ENCODE assay signal across 8 mouse cellular contexts in the genomic region with DNA sequence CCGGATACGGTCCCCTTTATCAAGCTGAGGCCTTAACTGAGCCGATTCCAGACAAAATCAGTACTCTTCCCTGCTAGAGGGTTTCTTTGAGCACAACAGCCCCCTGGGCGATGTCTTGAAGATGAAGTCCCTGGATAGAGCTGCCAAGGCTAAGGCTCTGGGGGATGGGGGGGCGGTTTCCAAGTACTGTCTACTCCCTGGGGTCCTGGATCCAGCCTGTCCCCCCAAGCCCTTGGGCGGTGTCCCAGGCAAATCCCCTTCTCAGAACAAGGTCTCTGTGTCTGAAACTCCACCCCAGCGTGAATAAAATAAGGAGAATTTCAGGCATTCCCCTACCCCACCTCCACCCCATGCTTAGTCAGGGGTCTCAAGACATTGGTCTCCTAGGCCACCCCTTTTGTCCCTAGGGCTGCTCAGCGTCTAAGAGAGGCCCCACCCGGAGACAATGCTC. TPM values are rescaled to one million over a fixed set of nuclear protein-coding genes. Genes with fewer than 3 reads are reported as not detected.
DNase-seq lines count a peak whose midpoint lies in the region; ATAC-seq lines count a peak whose summit lies in the region.

No protein-coding gene starts in this region.

- WGBS in embryonic facial prominence, embryonic 10.5 days, result 2% methylated on average over 9 of the region's 9 CpGs
- WGBS in hindbrain, embryonic 15.5 days, result 0% methylated on average over 9 of the region's 9 CpGs
- 1% methylated on average over 9 of the region's 9 CpGs for WGBS in midbrain, embryonic 15.5 days

- H3K9me3 ChIP-seq in embryonic facial prominence, embryonic 10.5 days, result no peaks in the 10 kb centered on the region
- no peaks in the 10 kb centered on the region for H3K9me3 ChIP-seq in hindbrain, embryonic 15.5 days
- no peaks in the 10 kb centered on the region for H3K9me3 ChIP-seq in midbrain, embryonic 15.5 days

- 0 out of 2 replicates have a peak, but pooled peaks have one; percentile 1 for ATAC-seq in hindbrain, embryonic 15.5 days (ENCODE audit: low FRiP score, low read depth)
- peak; percentile 19 for ATAC-seq in midbrain, embryonic 15.5 days (replicated peaks)
- no peak for ATAC-seq in megakaryocyte progenitor cell, adult 5-6 weeks (replicated peaks; ENCODE audit: poor library complexity)

- H3K9ac ChIP-seq in hindbrain, embryonic 15.5 days, result peak overlapping the region; percentile 94
- peak overlapping the region; percentile 94 for H3K9ac ChIP-seq in midbrain, embryonic 15.5 days

- peak overlapping the region; percentile 64 for H3K4me2 ChIP-seq in hindbrain, embryonic 15.5 days
- peak overlapping the region; percentile 86 for H3K4me2 ChIP-seq in midbrain, embryonic 15.5 days

- DNase-seq in left cerebral cortex, postnatal 4 days, result peak; percentile 59
- DNase-seq in left cerebral cortex, postnatal 36 days (ENCODE audit: low spot score in 2 of 2), result no peak
- peak; percentile 77 for DNase-seq in Muller cell, postnatal 12 days (ENCODE audit: inconsistent ontology term)
- peak; percentile 54 for DNase-seq in embryonic facial prominence, embryonic 10.5 days (ENCODE audit: low spot score)
- DNase-seq in adrenal gland, adult 18-20 months (ENCODE audit: low spot score in 2 of 2), result no peak

- peaks cover 52% of the 10 kb centered on the region for H3K4me1 ChIP-seq in embryonic facial prominence, embryonic 10.5 days
- peaks cover 39% of the 10 kb centered on the region for H3K4me1 ChIP-seq in hindbrain, embryonic 15.5 days (replicated peaks)
- H3K4me1 ChIP-seq in midbrain, embryonic 15.5 days, result peaks cover 31% of the 10 kb centered on the region

- intact Hi-C loops in left cerebral cortex, postnatal 4 days (cut with DNase I), result no loop called here
- intact Hi-C loops in left cerebral cortex, postnatal 36 days (cut with DNase I), result no loop called here

- peak overlapping the region; percentile 92 for H3K4me3 ChIP-seq in embryonic facial prominence, embryonic 10.5 days
- H3K4me3 ChIP-seq in hindbrain, embryonic 15.5 days, result peak overlapping the region; percentile 85
- peak overlapping the region; percentile 83 for H3K4me3 ChIP-seq in midbrain, embryonic 15.5 days

- peaks cover 31% of the 10 kb centered on the region for H3K36me3 ChIP-seq in embryonic facial prominence, embryonic 10.5 days (replicated peaks)
- H3K36me3 ChIP-seq in hindbrain, embryonic 15.5 days, result peaks cover 21% of the 10 kb centered on the region
- H3K36me3 ChIP-seq in midbrain, embryonic 15.5 days (replicated peaks), result peaks cover 6% of the 10 kb centered on the region; the same call in 1 of the 2 replicates

- H3K27me3 ChIP-seq in embryonic facial prominence, embryonic 10.5 days (replicated peaks; ENCODE audit: low read depth, poor library complexity, severe bottlenecking), result peaks cover 9% of the 10 kb centered on the region
- no peaks in the 10 kb centered on the region for H3K27me3 ChIP-seq in hindbrain, embryonic 15.5 days
- no peaks in the 10 kb centered on the region for H3K27me3 ChIP-seq in midbrain, embryonic 15.5 days (replicated peaks)

- H3K27ac ChIP-seq in embryonic facial prominence, embryonic 10.5 days (replicated peaks), result peak overlapping the region; percentile 91
- peak overlapping the region; percentile 94 for H3K27ac ChIP-seq in hindbrain, embryonic 15.5 days (replicated peaks)
- H3K27ac ChIP-seq in midbrain, embryonic 15.5 days, result peak overlapping the region; percentile 93

RNA-seq across cellular contexts. Expression of a gene that starts 1.1 kb away (rescaled TPM):
- 100 to 1,000 TPM; 101 to 104 TPM for total RNA-seq in left cerebral cortex, postnatal 4 days (2021)
- 100 to 1,000 TPM; 107 to 127 TPM for total RNA-seq in left cerebral cortex, postnatal 36 days (2021)
- 14.8 and 15.0 TPM in 2 replicates for polyA plus RNA-seq in embryonic facial prominence, embryonic 10.5 days (2016; fragmentation: Nextera tagmentation; extraction: Ambion mirVana)
- 57.8 and 67.5 TPM in 2 replicates for polyA plus RNA-seq in hindbrain, embryonic 15.5 days (2015; fragmentation: Nextera tagmentation; extraction: Ambion mirVana)
- polyA plus RNA-seq in midbrain, embryonic 15.5 days (2015; fragmentation: Nextera tagmentation; extraction: Ambion mirVana), result 58.7 and 66.3 TPM in 2 replicates
- total RNA-seq in megakaryocyte progenitor cell, adult 5-6 weeks (2015), result 0.37 and 1.3 TPM in 2 replicates
- total RNA-seq in megakaryocyte progenitor cell, adult 5-6 weeks (2017), result 0.57 and 0.83 TPM in 2 replicates
- 1 to 10 TPM; 6.8 to 7.7 TPM for total RNA-seq in adrenal gland, adult 18-20 months (2021)

RNA-seq across cellular contexts. Expression of a gene that starts 26.5 kb away (rescaled TPM):
- 10 to 100 TPM; 23.6 to 27.0 TPM for total RNA-seq in left cerebral cortex, postnatal 4 days (2021)
- 10 to 100 TPM; 33.2 to 41.9 TPM for total RNA-seq in left cerebral cortex, postnatal 36 days (2021)
- 18.4 and 18.7 TPM in 2 replicates for polyA plus RNA-seq in embryonic facial prominence, embryonic 10.5 days (2016; fragmentation: Nextera tagmentation; extraction: Ambion mirVana)
- polyA plus RNA-seq in hindbrain, embryonic 15.5 days (2015; fragmentation: Nextera tagmentation; extraction: Ambion mirVana), result 20.6 and 23.2 TPM in 2 replicates
- polyA plus RNA-seq in midbrain, embryonic 15.5 days (2015; fragmentation: Nextera tagmentation; extraction: Ambion mirVana), result 26.9 and 27.9 TPM in 2 replicates
- total RNA-seq in megakaryocyte progenitor cell, adult 5-6 weeks (2015), result 8.4 and 11.8 TPM in 2 replicates
- 10.9 and 14.8 TPM in 2 replicates for total RNA-seq in megakaryocyte progenitor cell, adult 5-6 weeks (2017)
- 10 to 100 TPM; 38.2 to 68.0 TPM for total RNA-seq in adrenal gland, adult 18-20 months (2021)

RNA-seq across cellular contexts. Expression of a gene that starts 30.8 kb away (rescaled TPM):
- total RNA-seq in left cerebral cortex, postnatal 4 days (2021), result 10 to 100 TPM; 14.1 to 14.3 TPM
- total RNA-seq in left cerebral cortex, postnatal 36 days (2021), result 1 to 10 TPM; 8.0 TPM
- polyA plus RNA-seq in embryonic facial prominence, embryonic 10.5 days (2016; fragmentation: Nextera tagmentation; extraction: Ambion mirVana), result 5.1 and 5.6 TPM in 2 replicates
- polyA plus RNA-seq in hindbrain, embryonic 15.5 days (2015; fragmentation: Nextera tagmentation; extraction: Ambion mirVana), result 7.5 and 8.2 TPM in 2 replicates
- 8.5 and 8.7 TPM in 2 replicates for polyA plus RNA-seq in midbrain, embryonic 15.5 days (2015; fragmentation: Nextera tagmentation; extraction: Ambion mirVana)
- total RNA-seq in megakaryocyte progenitor cell, adult 5-6 weeks (2015), result 1.7 and 1.9 TPM in 2 replicates
- 2.5 and 2.7 TPM in 2 replicates for total RNA-seq in megakaryocyte progenitor cell, adult 5-6 weeks (2017)
- total RNA-seq in adrenal gland, adult 18-20 months (2021), result 10 to 100 TPM; 14.5 to 17.9 TPM

Comparison
In these comparisons a context has a peak if more than half of its experiments do, and no peak if none do; other contexts are left out.
1. DNase-seq: peak in left cerebral cortex, postnatal 4 days (single experiment), Muller cell, postnatal 12 days (single experiment) and embryonic facial prominence, embryonic 10.5 days (single experiment); none in left cerebral cortex, postnatal 36 days (0 of 2) and adrenal gland, adult 18-20 months (0 of 2).
2. RNA of a gene that starts 1.1 kb away (total RNA-seq): 107 to 127 TPM in left cerebral cortex, postnatal 36 days and 101 to 104 TPM in left cerebral cortex, postnatal 4 days; 6.8 to 7.7 TPM in adrenal gland, adult 18-20 months and 0.37 to 1.3 TPM in megakaryocyte progenitor cell, adult 5-6 weeks; every median in the first group is over 10 times any median in the second.
3. Peak in every context shown above with its lines, with median percentiles within 50 percentile points of each other: H3K27ac ChIP-seq and H3K4me3 ChIP-seq.